Mouse (Mus musculus): ENCODE data around the gene Psmd9. TPM values are rescaled to one million over a fixed set of nuclear protein-coding genes. Genes with fewer than 3 reads are reported as not detected.

Gene Psmd9
- total RNA-seq (2014; fragmentation: Nextera tagmentation) = 11.6 and 24.2 TPM in 2 replicates
- total RNA-seq (2017) = 22.8 and 25.4 TPM in 2 replicates
- polyA plus RNA-seq (2012) = 50.1 and 65.2 TPM in 2 replicates

DNA sequence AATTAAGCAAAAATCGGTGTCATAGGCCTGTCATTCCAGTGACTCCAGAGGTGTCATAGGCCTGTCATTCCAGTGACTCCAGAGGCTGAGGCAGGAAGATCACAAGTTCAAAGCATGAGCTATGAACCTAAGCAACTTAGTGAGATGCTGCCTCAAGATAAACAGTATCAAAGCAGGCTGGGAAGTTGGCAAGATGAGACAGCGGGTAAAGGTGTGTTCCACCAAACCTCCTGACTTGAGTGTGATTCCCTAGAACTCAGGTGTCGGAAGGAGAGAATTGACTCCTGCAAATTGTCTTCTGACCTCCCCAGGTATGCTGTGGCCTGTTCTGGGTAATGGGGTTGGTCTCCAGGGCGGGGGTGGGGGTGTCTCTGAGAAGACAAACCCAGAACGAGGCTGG lies at the start of gene Psmd9:
Gene Psmd9 (plus strand): TSS at position 130 of the 400 bp plus-strand sequence.
- H3K27me3 ChIP-seq (ENCODE audit: insufficient read depth, low read length) = peaks cover 1% of the 10 kb centered on the region; the same call in 1 of the 2 replicates
- H3K9me3 ChIP-seq (replicated peaks) = no peaks in the 10 kb centered on the region
- TF ChIP-seq GATA2 (IDR thresholded peaks at IDR 0.05; ENCODE audit: borderline replicate concordance, low read depth, low read length) (no peak), CTCF (IDR thresholded peaks at IDR 0.05; ENCODE audit: low read depth, low read length) (no peak), GATA1 (IDR thresholded peaks at IDR 0.05; ENCODE audit: borderline replicate concordance, low read length) (no peak), TAL1 (conservative IDR thresholded peaks at IDR 0.05; ENCODE audit: low read depth, low read length) (no peak), POLR2AphosphoS5 (IDR thresholded peaks at IDR 0.05; ENCODE audit: insufficient replicate concordance, low read depth, low read length) (no peak)
- H3K4me1 ChIP-seq (ENCODE audit: insufficient read depth, low read depth, low read length) = peaks cover 22% of the 10 kb centered on the region
- DNase-seq (ENCODE audit: low spot score) (no peak), ATAC-seq (ENCODE audit: extremely low read depth, insufficient number of reproducible peaks, low FRiP score, poor library complexity, severe bottlenecking) (no peak)
- H3K4me3 ChIP-seq (ENCODE audit: low read depth, low read length) = no peak within 1 kb of the TSS
- peaks cover 34% of the 10 kb centered on the region for H3K36me3 ChIP-seq (replicated peaks)

DNA sequence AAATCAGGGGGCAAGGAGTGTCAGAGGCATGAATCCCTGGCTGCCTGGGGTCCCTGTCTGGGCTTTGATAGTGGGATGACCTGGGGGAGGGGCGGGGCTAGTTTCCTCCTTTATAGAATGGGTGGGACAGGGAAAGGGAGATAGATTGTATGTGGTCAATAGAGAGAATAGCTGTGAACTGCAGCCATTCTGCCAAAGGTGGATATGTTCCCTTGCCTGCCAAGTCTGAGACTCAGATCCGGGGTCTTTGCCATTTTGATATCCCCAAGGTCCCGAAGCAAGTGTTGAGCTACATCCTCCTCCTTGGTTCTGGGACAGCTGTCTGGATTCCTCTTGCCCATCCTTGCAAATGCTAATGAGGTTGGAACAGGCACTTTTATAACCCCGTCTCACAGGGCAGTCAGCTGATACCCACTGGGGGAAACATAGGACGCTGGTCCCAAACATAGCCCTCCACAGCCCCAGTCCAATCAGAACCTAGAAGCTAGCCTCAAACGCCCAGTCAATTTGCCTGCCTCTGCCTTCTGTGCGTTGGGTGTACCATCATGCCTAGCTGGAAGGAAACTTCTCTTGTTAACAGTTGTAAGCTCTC lies 48.5 kb upstream of the Psmd9 start:
- ATAC-seq (ENCODE audit: extremely low read depth, insufficient number of reproducible peaks, low FRiP score, poor library complexity, severe bottlenecking) (no peak), DNase-seq (ENCODE audit: low spot score) (no peak)
- Histone ChIP-seq H3K27me3 (ENCODE audit: insufficient read depth, low read length) (peaks cover 34% of the 10 kb centered on the region), H3K4me1 (ENCODE audit: insufficient read depth, low read depth, low read length) (peaks cover 6% of the 10 kb centered on the region), H3K9me3 (replicated peaks) (no peaks in the 10 kb centered on the region), H3K36me3 (replicated peaks) (no peaks in the 10 kb centered on the region), H3K4me3 (ENCODE audit: low read depth, low read length) (no peak overlapping the region)
- TF ChIP-seq POLR2AphosphoS5 (IDR thresholded peaks at IDR 0.05; ENCODE audit: insufficient replicate concordance, low read depth, low read length) (no peak), GATA2 (IDR thresholded peaks at IDR 0.05; ENCODE audit: borderline replicate concordance, low read depth, low read length) (no peak), TAL1 (conservative IDR thresholded peaks at IDR 0.05; ENCODE audit: low read depth, low read length) (no peak), GATA1 (IDR thresholded peaks at IDR 0.05; ENCODE audit: borderline replicate concordance, low read length) (no peak), CTCF (IDR thresholded peaks at IDR 0.05; ENCODE audit: low read depth, low read length) (no peak)

DNA sequence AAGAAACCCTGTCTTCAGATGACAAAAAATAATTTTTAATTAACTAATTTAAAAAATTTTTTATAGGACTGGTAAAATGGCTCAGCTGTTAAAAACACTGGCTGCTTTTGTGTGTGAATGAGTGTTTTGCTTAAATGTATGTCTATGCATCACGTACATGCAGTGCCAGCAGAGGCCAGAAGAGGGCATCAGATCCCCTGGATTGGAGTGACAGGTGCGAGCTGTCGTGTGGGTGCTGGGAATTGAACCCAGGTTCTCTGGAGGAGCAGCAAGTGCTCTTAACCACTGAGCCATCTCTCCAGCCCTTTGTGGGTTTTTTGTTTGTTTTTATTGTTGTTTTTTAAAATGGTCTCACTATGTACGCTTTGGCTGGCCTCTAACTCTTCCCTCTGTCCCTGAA lies 47.0 kb upstream of the Psmd9 start:
- DNase-seq (ENCODE audit: low spot score) (no peak), ATAC-seq (ENCODE audit: extremely low read depth, insufficient number of reproducible peaks, low FRiP score, poor library complexity, severe bottlenecking) (no peak)
- no peaks in the 10 kb centered on the region for H3K9me3 ChIP-seq (replicated peaks)
- peak; percentile 24; the same call in 1 of the 2 replicates for TF ChIP-seq CTCF (IDR thresholded peaks at IDR 0.05; ENCODE audit: low read depth, low read length)
- no peak for TF ChIP-seq GATA1 (IDR thresholded peaks at IDR 0.05; ENCODE audit: borderline replicate concordance, low read length)
- TF ChIP-seq GATA2 (IDR thresholded peaks at IDR 0.05; ENCODE audit: borderline replicate concordance, low read depth, low read length) = no peak
- no peak overlapping the region for H3K4me3 ChIP-seq (ENCODE audit: low read depth, low read length)
- peaks cover 27% of the 10 kb centered on the region for H3K27me3 ChIP-seq (ENCODE audit: insufficient read depth, low read length)
- H3K4me1 ChIP-seq (ENCODE audit: insufficient read depth, low read depth, low read length) = peaks cover 13% of the 10 kb centered on the region
- H3K36me3 ChIP-seq (replicated peaks) = no peaks in the 10 kb centered on the region

DNA sequence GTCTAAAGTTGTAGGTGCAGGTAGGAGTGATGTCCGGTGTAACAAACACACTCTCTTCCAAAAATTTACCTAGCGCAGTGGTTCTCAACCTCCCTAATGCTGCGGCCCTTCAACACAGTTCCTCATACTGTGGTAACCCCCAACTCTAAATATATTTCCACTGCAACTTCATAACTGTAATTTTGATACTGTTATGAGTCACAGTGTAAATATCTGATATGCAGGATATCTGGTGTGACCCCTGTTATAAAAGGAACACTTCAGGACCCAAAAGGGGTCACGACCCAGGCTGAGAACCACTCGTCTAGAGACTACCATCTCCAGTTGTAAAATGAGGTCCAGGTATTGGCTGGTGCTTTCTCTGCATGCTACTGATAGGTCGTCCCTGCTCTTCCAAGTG lies 44.1 kb upstream of the Psmd9 start:
- ATAC-seq (ENCODE audit: extremely low read depth, insufficient number of reproducible peaks, low FRiP score, poor library complexity, severe bottlenecking) (no peak), DNase-seq (ENCODE audit: low spot score) (no peak)
- Histone ChIP-seq H3K36me3 (replicated peaks) (peaks cover 6% of the 10 kb centered on the region), H3K4me3 (ENCODE audit: low read depth, low read length) (no peak overlapping the region), H3K9me3 (replicated peaks) (no peaks in the 10 kb centered on the region), H3K4me1 (ENCODE audit: insufficient read depth, low read depth, low read length) (peaks cover 28% of the 10 kb centered on the region), H3K27me3 (ENCODE audit: insufficient read depth, low read length) (peaks cover 8% of the 10 kb centered on the region; the same call in 1 of the 2 replicates)
- TF ChIP-seq TAL1 (conservative IDR thresholded peaks at IDR 0.05; ENCODE audit: low read depth, low read length) = no peak
- TF ChIP-seq POLR2AphosphoS5 (IDR thresholded peaks at IDR 0.05; ENCODE audit: insufficient replicate concordance, low read depth, low read length) = no peak
- no peak for TF ChIP-seq GATA2 (IDR thresholded peaks at IDR 0.05; ENCODE audit: borderline replicate concordance, low read depth, low read length)

DNA sequence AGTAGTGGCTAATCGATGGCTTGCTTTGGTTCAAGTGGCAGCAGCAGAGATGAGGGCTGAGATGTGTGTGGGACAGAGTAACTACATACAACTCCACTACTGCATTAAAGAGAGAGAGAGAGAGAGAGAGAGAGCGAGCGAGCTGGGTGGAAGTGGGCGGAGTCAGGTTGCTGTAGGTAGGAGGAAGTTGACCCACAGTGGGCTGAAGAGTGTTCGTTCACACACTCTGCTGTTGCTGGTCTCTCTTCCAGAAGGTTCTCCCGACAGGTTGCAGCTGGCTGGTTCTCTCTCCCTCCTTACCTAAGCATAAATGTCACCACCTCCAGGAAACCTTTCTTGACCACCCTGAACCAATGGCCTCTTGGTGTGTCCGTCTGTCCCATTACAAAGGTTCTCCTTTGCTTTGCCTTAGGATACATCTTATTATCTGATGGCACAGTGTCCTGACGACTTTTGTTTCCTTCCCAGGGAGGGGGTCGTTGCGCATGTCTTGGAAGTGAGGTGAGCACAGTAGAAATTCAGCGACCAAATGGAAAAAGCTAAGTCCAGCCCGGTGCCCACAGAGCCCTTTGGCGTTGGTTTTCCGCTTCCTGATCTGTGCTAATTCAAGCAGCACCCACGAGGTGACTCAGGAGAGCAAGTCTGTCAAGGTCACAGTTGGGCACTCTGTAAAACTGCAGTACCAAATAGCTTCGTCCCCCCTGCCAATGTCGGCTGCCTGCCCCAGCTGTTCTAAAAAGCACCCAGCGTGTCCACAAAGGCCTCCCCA lies 43.4 kb upstream of the Psmd9 start:
- no peak; the same call in 1 of the 2 replicates for ATAC-seq (ENCODE audit: extremely low read depth, insufficient number of reproducible peaks, low FRiP score, poor library complexity, severe bottlenecking)
- peak overlapping the region; percentile 54; the same call in 1 of the 2 replicates for H3K4me3 ChIP-seq (ENCODE audit: low read depth, low read length)
- peaks cover 30% of the 10 kb centered on the region for H3K4me1 ChIP-seq (ENCODE audit: insufficient read depth, low read depth, low read length)
- H3K27me3 ChIP-seq (ENCODE audit: insufficient read depth, low read length) = peaks cover 2% of the 10 kb centered on the region; the same call in 1 of the 2 replicates
- H3K36me3 ChIP-seq (replicated peaks) = peaks cover 11% of the 10 kb centered on the region
- H3K9me3 ChIP-seq (replicated peaks) = no peaks in the 10 kb centered on the region
- TF ChIP-seq CTCF (IDR thresholded peaks at IDR 0.05; ENCODE audit: low read depth, low read length) (no peak), TAL1 (conservative IDR thresholded peaks at IDR 0.05; ENCODE audit: low read depth, low read length) (no peak), GATA1 (IDR thresholded peaks at IDR 0.05; ENCODE audit: borderline replicate concordance, low read length) (no peak), POLR2AphosphoS5 (IDR thresholded peaks at IDR 0.05; ENCODE audit: insufficient replicate concordance, low read depth, low read length) (no peak), GATA2 (IDR thresholded peaks at IDR 0.05; ENCODE audit: borderline replicate concordance, low read depth, low read length) (no peak)
- DNase-seq (ENCODE audit: low spot score) = no peak

DNA sequence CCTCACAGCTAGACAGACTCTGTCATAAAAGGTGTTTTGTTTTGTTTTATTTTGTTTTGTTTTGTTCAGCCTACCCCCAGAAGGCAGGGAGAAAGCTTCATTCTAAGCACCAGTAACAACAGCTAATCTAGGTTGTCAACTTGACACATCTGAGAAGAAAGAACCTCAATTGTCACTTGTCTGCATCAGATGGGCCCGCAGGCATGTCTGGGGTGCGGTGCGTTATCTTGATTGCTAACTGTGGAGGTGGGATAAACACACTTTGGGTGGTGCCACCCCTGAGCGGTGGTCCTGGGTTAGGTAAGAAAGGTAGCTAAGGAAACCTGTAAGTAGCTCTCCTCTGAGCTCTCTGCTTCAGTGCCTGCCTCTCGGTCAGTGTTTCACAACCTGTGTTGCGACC lies 42.2 kb upstream of the Psmd9 start:
- no peak for TF ChIP-seq GATA1 (IDR thresholded peaks at IDR 0.05; ENCODE audit: borderline replicate concordance, low read length)
- TF ChIP-seq GATA2 (IDR thresholded peaks at IDR 0.05; ENCODE audit: borderline replicate concordance, low read depth, low read length) = no peak
- TF ChIP-seq POLR2AphosphoS5 (IDR thresholded peaks at IDR 0.05; ENCODE audit: insufficient replicate concordance, low read depth, low read length) = no peak
- no peak for TF ChIP-seq TAL1 (conservative IDR thresholded peaks at IDR 0.05; ENCODE audit: low read depth, low read length)
- no peak for TF ChIP-seq CTCF (IDR thresholded peaks at IDR 0.05; ENCODE audit: low read depth, low read length)
- no peaks in the 10 kb centered on the region; the same call in 1 of the 2 replicates for H3K27me3 ChIP-seq (ENCODE audit: insufficient read depth, low read length)
- no peak overlapping the region for H3K4me3 ChIP-seq (ENCODE audit: low read depth, low read length)
- peaks cover 14% of the 10 kb centered on the region for H3K36me3 ChIP-seq (replicated peaks)
- ATAC-seq (ENCODE audit: extremely low read depth, insufficient number of reproducible peaks, low FRiP score, poor library complexity, severe bottlenecking) = no peak
- H3K4me1 ChIP-seq (ENCODE audit: insufficient read depth, low read depth, low read length) = peaks cover 38% of the 10 kb centered on the region
- DNase-seq (ENCODE audit: low spot score) = no peak
- no peaks in the 10 kb centered on the region for H3K9me3 ChIP-seq (replicated peaks)
